Mouse (Mus musculus) embryonic fibroblast, embryonic 13.5 days (primary cell): ENCODE data around the gene Cyp2t4.

ENCODE experiments used
- CTCF ChIP-seq: IDR thresholded peaks from 2 replicates; pipeline ENCODE4 v1.5.1; 2011; ENCODE audit warnings: mild to moderate bottlenecking, control low read depth, low read length, moderate library complexity, borderline replicate concordance; ENCODE audit not compliant: insufficient read depth
- POLR2A ChIP-seq: IDR thresholded peaks from 2 replicates; pipeline ENCODE4 v1.6.1; 2011; ENCODE audit warnings: low read depth, mild to moderate bottlenecking, control low read depth, low read length, moderate library complexity

DNA sequence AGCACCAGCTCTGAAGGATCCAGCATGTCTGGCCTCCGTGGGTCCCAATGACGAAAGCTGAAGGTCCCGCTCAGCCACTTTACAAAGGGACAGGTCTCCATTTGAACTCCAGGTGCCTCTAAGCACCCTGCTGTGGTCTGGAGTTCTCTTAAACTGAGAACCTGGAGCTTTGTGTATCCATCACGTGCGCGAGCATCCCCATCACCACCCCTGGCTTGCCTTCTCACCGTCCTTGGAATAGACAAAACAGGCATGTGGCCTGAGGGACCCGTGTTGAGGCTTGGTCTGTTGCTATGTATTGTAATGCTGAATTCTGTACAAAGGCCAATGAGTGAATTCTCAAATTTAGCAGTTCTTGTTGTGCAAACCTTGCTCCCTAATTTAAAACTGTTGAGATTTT lies 45.3 kb downstream of the Cyp2t4 start:
- TF ChIP-seq CTCF (no peak), POLR2A (no peak)
